Mouse (Mus musculus) myocyte (in vitro differentiated cells): ENCODE measurements around the gene Amot. TPM values are rescaled to one million over a fixed set of nuclear protein-coding genes. Genes with fewer than 3 reads are reported as not detected.

Experiments
- H3K27me3 ChIP-seq: one replicate; pipeline ENCODE4 v1.6.1; 2011; ENCODE audit not compliant: control insufficient read depth, insufficient read depth, insufficient read length
- H3K36me3 ChIP-seq: one replicate; pipeline ENCODE4 v1.6.1; 2011; ENCODE audit not compliant: control insufficient read depth, insufficient read depth
- H3K4me2 ChIP-seq: one replicate; pipeline ENCODE4 v1.6.1; 2011; ENCODE audit warnings: low read depth, control low read depth
- H3K4me3 ChIP-seq: one replicate; pipeline ENCODE4 v1.5.1; 2011; ENCODE audit warnings: mild to moderate bottlenecking, control low read depth, moderate library complexity
- H3K79me2 ChIP-seq: one replicate; pipeline ENCODE4 v1.6.1; 2011; ENCODE audit not compliant: control insufficient read depth, insufficient read depth
- H3ac ChIP-seq: one replicate; pipeline ENCODE4 v1.6.1; 2011; ENCODE audit not compliant: control insufficient read depth, insufficient read length
- CEBPB ChIP-seq: IDR thresholded peaks from 2 replicates; pipeline ENCODE4 v1.6.1; 2011; ENCODE audit warnings: mild to moderate bottlenecking, moderate library complexity; ENCODE audit not compliant: poor library complexity, insufficient read depth, severe bottlenecking
- E2F4 ChIP-seq: IDR thresholded peaks from one replicate; pipeline ENCODE4 v1.6.1; 2011; ENCODE audit warnings: mild to moderate bottlenecking, control low read depth, moderate library complexity; ENCODE audit not compliant: insufficient read depth
- MAX ChIP-seq: IDR thresholded peaks from one replicate; pipeline ENCODE4 v1.6.1; 2011; ENCODE audit warnings: low read depth, mild to moderate bottlenecking, control low read depth
- MYOD1 ChIP-seq, 3 experiments: IDR thresholded peaks; one replicate each; pipeline ENCODE4 v1.6.1; 2011; ENCODE audit warnings: control low read depth in 2 of 3, low read depth in 2 of 3, mild to moderate bottlenecking in 2 of 3, moderate library complexity in 1 of 3; ENCODE audit not compliant: insufficient read length in 2 of 3, control insufficient read depth in 1 of 3
- MYOG ChIP-seq, 3 experiments: IDR thresholded peaks; one replicate each; pipeline ENCODE4 v1.6.1; 2011; ENCODE audit warnings: control low read depth in 2 of 3, low read depth in 2 of 3, mild to moderate bottlenecking in 2 of 3; ENCODE audit not compliant: insufficient read length in 2 of 3, control insufficient read depth in 1 of 3, insufficient read depth in 1 of 3
- POLR2A ChIP-seq: IDR thresholded peaks from one replicate; pipeline ENCODE4 v1.6.1; 2011; ENCODE audit warnings: low read depth, mild to moderate bottlenecking, control low read depth, moderate library complexity; ENCODE audit not compliant: insufficient read length
- POLR2AphosphoS2 ChIP-seq: IDR thresholded peaks from one replicate; pipeline ENCODE4 v1.6.1; 2011; ENCODE audit warnings: low read depth, control low read depth; ENCODE audit not compliant: insufficient read length
- REST ChIP-seq: IDR thresholded peaks from one replicate; pipeline ENCODE4 v1.6.1; 2011; ENCODE audit warnings: mild to moderate bottlenecking, control low read depth, moderate library complexity; ENCODE audit not compliant: insufficient read depth, insufficient read length
- SRF ChIP-seq: IDR thresholded peaks from one replicate; pipeline ENCODE4 v1.6.1; 2011; ENCODE audit warnings: low read depth; ENCODE audit not compliant: control insufficient read depth, insufficient read length
- TCF12 ChIP-seq: IDR thresholded peaks from one replicate; pipeline ENCODE4 v1.6.1; 2011; ENCODE audit warnings: mild to moderate bottlenecking, control low read depth; ENCODE audit not compliant: poor library complexity, insufficient read depth, severe bottlenecking
- TCF3 ChIP-seq: IDR thresholded peaks from one replicate; pipeline ENCODE4 v1.6.1; 2011; ENCODE audit warnings: low read depth, control low read depth; ENCODE audit not compliant: insufficient read length
- USF1 ChIP-seq: IDR thresholded peaks from one replicate; pipeline ENCODE4 v1.6.1; 2011; ENCODE audit warnings: low read depth, mild to moderate bottlenecking, control low read depth, moderate library complexity
- polyA plus RNA-seq: library from polyadenylated mRNA; unstranded; fragments of >200 nt; fragmentation: generic; extraction: Trizol; gene quantifications from one replicate; pipeline ENCODE4 v1.2.1, GENCODE M21; 2012; ENCODE audit warnings: missing spikeins

Gene Amot
- polyA plus RNA-seq, 1 experiment = 5.7 TPM

DNA sequence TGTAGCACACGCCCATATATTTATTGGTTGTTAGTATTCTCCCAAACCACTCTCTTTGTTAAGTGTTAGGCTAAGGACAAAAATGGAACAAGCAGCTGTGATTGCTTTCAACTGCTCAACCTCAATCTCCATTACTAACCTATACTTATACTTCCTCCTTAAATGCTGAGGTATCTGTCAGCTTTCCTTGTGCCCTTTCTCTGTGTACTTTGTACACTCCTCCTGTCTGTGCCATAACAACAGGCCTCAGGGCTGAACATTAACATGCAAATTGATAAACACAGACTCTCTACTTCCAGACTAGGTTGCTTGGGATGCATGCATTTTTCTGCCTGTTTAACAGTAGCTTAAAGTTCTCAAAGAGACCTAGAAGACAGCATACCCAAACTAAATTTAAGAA is 76.2 kb downstream of the Amot start:
- H3ac ChIP-seq = no peak overlapping the region
- no peak overlapping the region for H3K4me3 ChIP-seq
- no peaks in the 10 kb centered on the region for H3K36me3 ChIP-seq
- TF ChIP-seq SRF (no peak), E2F4 (no peak), CEBPB (no peak), MYOD1 (IDR thresholded peaks at IDR 0.05; ENCODE audit: control insufficient read depth in 1 of 3, insufficient read length in 2 of 3, low read depth in 2 of 3) (no peak), USF1 (no peak), MYOG (IDR thresholded peaks at IDR 0.05; ENCODE audit: control insufficient read depth in 1 of 3, insufficient read depth in 1 of 3, insufficient read length in 2 of 3, low read depth in 2 of 3) (no peak)
- no peaks in the 10 kb centered on the region for H3K79me2 ChIP-seq
- no peaks in the 10 kb centered on the region for H3K27me3 ChIP-seq
- no peak overlapping the region for H3K4me2 ChIP-seq

DNA sequence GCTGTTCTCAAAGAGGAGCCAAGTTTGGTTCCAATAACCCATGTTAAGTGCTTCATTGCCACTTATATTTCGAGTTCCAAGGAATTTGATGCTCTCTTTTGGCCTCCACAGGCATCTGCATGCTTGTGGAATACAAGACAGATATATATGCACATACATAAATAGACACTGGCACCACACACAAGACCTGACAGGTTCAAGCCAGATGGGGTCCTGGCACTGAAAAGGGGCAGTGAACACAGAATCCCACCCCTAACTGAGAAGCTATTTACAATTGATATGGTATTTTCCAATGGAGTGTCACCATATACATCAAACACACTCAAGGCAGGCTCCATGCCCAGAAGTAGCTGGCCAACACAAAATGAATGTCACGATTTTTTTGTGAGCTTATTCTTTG is 81.0 kb downstream of the Amot start:
- Histone ChIP-seq H3K27me3 (no peaks in the 10 kb centered on the region), H3ac (no peak overlapping the region), H3K36me3 (no peaks in the 10 kb centered on the region), H3K79me2 (no peaks in the 10 kb centered on the region), H3K4me3 (no peak overlapping the region), H3K4me2 (no peak overlapping the region)
- TF ChIP-seq POLR2A = no peak
- TF ChIP-seq E2F4 = no peak
- TF ChIP-seq USF1 = no peak
- TF ChIP-seq REST = no peak
- TF ChIP-seq CEBPB = no peak
- TF ChIP-seq POLR2AphosphoS2 = no peak
- TF ChIP-seq MYOG (IDR thresholded peaks at IDR 0.05; ENCODE audit: control insufficient read depth in 1 of 3, insufficient read depth in 1 of 3, insufficient read length in 2 of 3, low read depth in 2 of 3) = no peak
- no peak for TF ChIP-seq MYOD1 (IDR thresholded peaks at IDR 0.05; ENCODE audit: control insufficient read depth in 1 of 3, insufficient read length in 2 of 3, low read depth in 2 of 3)
- TF ChIP-seq TCF3 = no peak
- no peak for TF ChIP-seq SRF
- TF ChIP-seq MAX = no peak
- TF ChIP-seq TCF12 = no peak

DNA sequence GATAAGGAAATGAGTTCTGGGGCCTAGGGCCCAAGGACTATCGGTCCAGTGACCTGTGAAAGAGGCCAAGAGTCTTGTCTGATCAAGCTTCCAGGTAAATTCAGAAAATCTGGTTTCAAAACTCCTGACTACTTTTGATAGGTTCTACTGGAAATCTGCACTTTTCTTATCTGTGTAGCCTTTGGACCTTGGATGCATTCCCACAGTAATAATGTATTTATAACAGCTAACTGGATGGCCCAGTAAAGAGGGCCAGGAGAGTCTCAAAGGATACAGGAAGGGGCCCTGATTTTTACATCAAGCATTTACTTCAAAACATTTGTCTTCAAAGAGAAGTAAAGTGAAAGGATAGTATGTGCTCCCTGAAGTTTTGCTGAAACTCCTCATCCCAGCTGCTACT is 90.7 kb downstream of the Amot start:
- no peak overlapping the region for H3K4me2 ChIP-seq
- no peaks in the 10 kb centered on the region for H3K27me3 ChIP-seq
- no peak overlapping the region for H3ac ChIP-seq
- no peaks in the 10 kb centered on the region for H3K79me2 ChIP-seq
- H3K36me3 ChIP-seq = no peaks in the 10 kb centered on the region
- TF ChIP-seq TCF3 = no peak
- no peak overlapping the region for H3K4me3 ChIP-seq

DNA sequence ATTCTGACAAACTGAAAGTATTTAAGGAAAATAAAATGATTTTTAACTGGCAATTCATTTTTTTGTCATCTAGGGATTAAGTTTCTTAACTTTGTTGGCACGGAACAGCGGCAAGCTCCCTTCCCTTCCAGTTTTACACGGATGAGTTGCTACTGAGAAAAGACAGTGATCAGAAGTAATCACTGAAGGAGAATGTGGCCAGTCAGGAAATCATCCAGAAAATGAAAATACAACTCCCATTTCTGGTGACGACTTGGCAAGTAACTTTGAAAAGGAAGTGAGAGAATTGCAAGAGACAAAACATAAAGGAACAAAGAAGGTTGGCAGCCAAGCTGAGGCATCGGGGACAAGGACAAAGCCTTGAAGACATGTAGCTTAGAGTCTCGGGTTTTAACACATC is 93.6 kb downstream of the Amot start:
- H3ac ChIP-seq = no peak overlapping the region
- no peak overlapping the region for H3K4me3 ChIP-seq
- TF ChIP-seq REST (no peak), E2F4 (no peak), POLR2A (no peak), MYOG (IDR thresholded peaks at IDR 0.05; ENCODE audit: control insufficient read depth in 1 of 3, insufficient read depth in 1 of 3, insufficient read length in 2 of 3, low read depth in 2 of 3) (no peak), TCF12 (no peak), MAX (no peak), CEBPB (no peak), POLR2AphosphoS2 (no peak), SRF (no peak), MYOD1 (IDR thresholded peaks at IDR 0.05; ENCODE audit: control insufficient read depth in 1 of 3, insufficient read length in 2 of 3, low read depth in 2 of 3) (no peak), TCF3 (no peak), USF1 (no peak)
- H3K36me3 ChIP-seq = no peaks in the 10 kb centered on the region
- no peaks in the 10 kb centered on the region for H3K79me2 ChIP-seq
- H3K4me2 ChIP-seq = no peak overlapping the region
- H3K27me3 ChIP-seq = no peaks in the 10 kb centered on the region

DNA sequence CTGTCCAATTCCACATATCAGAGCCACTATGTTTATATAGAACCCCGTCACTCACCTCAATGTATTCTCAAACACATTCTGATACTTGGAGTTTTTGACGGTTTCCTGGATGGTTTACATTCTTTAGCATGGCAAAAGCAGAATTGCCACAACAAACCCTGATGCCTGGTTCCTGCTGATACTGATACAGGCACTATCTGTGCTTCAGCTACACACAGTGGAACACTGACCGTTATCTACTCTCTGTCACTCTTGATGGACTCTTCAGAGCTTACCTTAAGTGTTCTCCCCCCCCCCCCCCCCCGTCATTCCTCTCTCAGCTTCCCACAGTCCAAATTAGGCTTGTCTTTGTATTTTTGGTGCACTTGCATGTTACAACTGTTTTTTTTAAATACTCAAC is 98.9 kb downstream of the Amot start:
- H3K27me3 ChIP-seq = no peaks in the 10 kb centered on the region

More for the DNA sequence above, 98.9 kb downstream of the Amot start:
- Histone ChIP-seq H3K4me3 (no peak overlapping the region), H3ac (no peak overlapping the region), H3K79me2 (no peaks in the 10 kb centered on the region), H3K36me3 (no peaks in the 10 kb centered on the region), H3K4me2 (no peak overlapping the region)
- TF ChIP-seq REST = no peak
- TF ChIP-seq SRF = no peak
- TF ChIP-seq POLR2A = no peak
- no peak for TF ChIP-seq MYOG (IDR thresholded peaks at IDR 0.05; ENCODE audit: control insufficient read depth in 1 of 3, insufficient read depth in 1 of 3, insufficient read length in 2 of 3, low read depth in 2 of 3)
- TF ChIP-seq TCF3 = no peak
- no peak for TF ChIP-seq MYOD1 (IDR thresholded peaks at IDR 0.05; ENCODE audit: control insufficient read depth in 1 of 3, insufficient read length in 2 of 3, low read depth in 2 of 3)
- TF ChIP-seq POLR2AphosphoS2 = no peak
- no peak for TF ChIP-seq CEBPB
- TF ChIP-seq MAX = no peak
- no peak for TF ChIP-seq USF1
- TF ChIP-seq E2F4 = no peak
- TF ChIP-seq TCF12 = no peak
